Comparison of ENCODE assay signal across 10 mouse cellular contexts in the genomic region with DNA sequence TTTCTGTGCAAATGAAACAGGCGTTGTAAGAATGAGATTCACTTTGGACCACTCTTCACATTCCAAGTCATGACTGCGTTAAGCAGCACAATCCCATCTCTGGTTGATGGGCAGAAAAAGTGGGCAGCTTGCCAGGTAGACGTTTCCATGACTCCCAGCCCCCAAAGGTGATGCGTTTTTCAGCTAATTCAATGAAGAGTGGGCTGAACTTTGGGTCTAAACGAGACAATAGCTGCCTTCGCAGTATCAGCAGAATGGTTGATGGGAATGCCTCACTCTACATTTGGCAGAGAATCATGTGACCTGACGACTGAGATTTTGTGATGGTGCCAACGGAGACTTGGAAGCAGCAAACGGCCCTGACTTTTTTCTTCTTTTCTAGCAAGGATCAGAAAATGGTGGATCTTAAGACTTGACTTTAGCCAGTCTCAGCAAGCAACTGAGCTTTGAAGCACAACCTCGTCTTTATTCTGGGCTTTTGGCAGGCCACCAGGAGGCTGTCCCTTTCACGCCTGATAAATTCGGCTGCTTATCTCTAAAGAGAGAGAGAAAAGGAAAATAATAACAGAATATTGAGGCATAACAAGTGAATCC. TPM values are rescaled to one million over a fixed set of nuclear protein-coding genes. Genes with fewer than 3 reads are reported as not detected.
DNase-seq lines count a peak whose midpoint lies in the region; ATAC-seq lines count a peak whose summit lies in the region.
"Had no signal": no experiment of that assay in that cellular context is flagged by ENCODE, and none has a peak within 500 bp of the region (broad histone marks: within the 10 kb centered on the region; RNA-seq: fewer than 3 reads in every experiment).

No protein-coding gene starts in this region.

- H3K9ac ChIP-seq in embryonic facial prominence, embryonic 15.5 days, result no peak overlapping the region
- H3K9ac ChIP-seq in heart, embryonic 12.5 days, result no peak overlapping the region
- no peak overlapping the region for H3K9ac ChIP-seq in lung, embryonic 15.5 days

- 0 out of 2 replicates have a peak, but pooled peaks cover 4% of the 10 kb centered on the region for H3K36me3 ChIP-seq in embryonic facial prominence, embryonic 15.5 days
- 0 out of 2 replicates have a peak, but pooled peaks cover 9% of the 10 kb centered on the region for H3K36me3 ChIP-seq in heart, embryonic 12.5 days
- H3K36me3 ChIP-seq in lung, embryonic 15.5 days, result no peaks in the 10 kb centered on the region

- H3K27me3 ChIP-seq in embryonic facial prominence, embryonic 15.5 days, result no peaks in the 10 kb centered on the region
- no peaks in the 10 kb centered on the region for H3K27me3 ChIP-seq in heart, embryonic 12.5 days (replicated peaks)
- no peaks in the 10 kb centered on the region for H3K27me3 ChIP-seq in lung, embryonic 15.5 days

- H3K4me1 ChIP-seq in embryonic facial prominence, embryonic 15.5 days, result peaks cover 13% of the 10 kb centered on the region
- peaks cover 14% of the 10 kb centered on the region for H3K4me1 ChIP-seq in heart, embryonic 12.5 days (replicated peaks)
- 0 out of 2 replicates have a peak, but pooled peaks cover 10% of the 10 kb centered on the region for H3K4me1 ChIP-seq in lung, embryonic 15.5 days

- no peaks in the 10 kb centered on the region for H3K9me3 ChIP-seq in embryonic facial prominence, embryonic 15.5 days (replicated peaks)
- no peaks in the 10 kb centered on the region for H3K9me3 ChIP-seq in heart, embryonic 12.5 days (replicated peaks)
- H3K9me3 ChIP-seq in lung, embryonic 15.5 days, result no peaks in the 10 kb centered on the region

- peak overlapping the region; percentile 36 for H3K4me2 ChIP-seq in embryonic facial prominence, embryonic 15.5 days (replicated peaks)
- peak overlapping the region; percentile 44 for H3K4me2 ChIP-seq in heart, embryonic 12.5 days
- H3K4me2 ChIP-seq in lung, embryonic 15.5 days, result peak overlapping the region; percentile 51

- peak; percentile 14 for DNase-seq in embryo, embryonic 10.5 days (ENCODE audit: low spot score)
- DNase-seq in embryo, embryonic 9.5 days (ENCODE audit: extremely low spot score), result no peak
- peak; percentile 59 to 82 for DNase-seq in kidney, postnatal 36 days
- peak; percentile 55 for DNase-seq in retina, postnatal 1 day
- DNase-seq in spleen, postnatal 10 days (ENCODE audit: low spot score in 2 of 2), result no peak

- WGBS in embryonic facial prominence, embryonic 15.5 days, result 36% methylated on average over 12 of the region's 12 CpGs
- WGBS in heart, embryonic 12.5 days, result 24% methylated on average over 12 of the region's 12 CpGs
- 22% methylated on average over 12 of the region's 12 CpGs for WGBS in lung, embryonic 15.5 days

- H3K27ac ChIP-seq in embryonic facial prominence, embryonic 15.5 days (replicated peaks), result peak overlapping the region; percentile 83
- H3K27ac ChIP-seq in heart, embryonic 12.5 days (ENCODE audit: poor library complexity, severe bottlenecking), result peak overlapping the region; percentile 39; the same call in 1 of the 2 replicates
- H3K27ac ChIP-seq in lung, embryonic 15.5 days, result peak overlapping the region; percentile 80

- H3K4me3 ChIP-seq in embryonic facial prominence, embryonic 15.5 days (replicated peaks), result peak overlapping the region; percentile 3; the same call in 1 of the 2 replicates
- no peak overlapping the region for H3K4me3 ChIP-seq in heart, embryonic 12.5 days
- peak overlapping the region; percentile 24 for H3K4me3 ChIP-seq in lung, embryonic 15.5 days
- H3K4me3 ChIP-seq: erythroblast, embryonic 14.5 days had no signal

- ATAC-seq in embryonic facial prominence, embryonic 15.5 days (ENCODE audit: insufficient number of reproducible peaks, low FRiP score, low TSS enrichment, low read depth), result peak; percentile 7; the same call in 1 of the 2 replicates
- ATAC-seq in heart, embryonic 12.5 days (ENCODE audit: insufficient number of reproducible peaks, low FRiP score), result peak; percentile 25
- peak; percentile 86; the same call in 1 of the 2 replicates for ATAC-seq in lung, embryonic 15.5 days (ENCODE audit: borderline replicate concordance, extremely low read depth, low FRiP score, low TSS enrichment)

RNA-seq across cellular contexts. Expression of gene Gm11146, which starts 8.0 kb away (rescaled TPM):
- not detected in 2 replicates for polyA plus RNA-seq in embryonic facial prominence, embryonic 15.5 days (2015; fragmentation: Nextera tagmentation; extraction: Ambion mirVana)
- not detected in 2 replicates for polyA plus RNA-seq in heart, embryonic 12.5 days (2016; fragmentation: Nextera tagmentation; extraction: Ambion mirVana)
- polyA plus RNA-seq in lung, embryonic 15.5 days (2015; fragmentation: Nextera tagmentation; extraction: Ambion mirVana), result not detected in 2 replicates
- polyA plus RNA-seq: erythroblast, embryonic 14.5 days; stomach, embryonic 14.5 days had no signal

Comparison
In these comparisons a context has a peak if more than half of its experiments do, and no peak if none do; other contexts are left out.
1. DNase-seq: peak in embryo, embryonic 10.5 days (single experiment), kidney, postnatal 36 days (2 of 2) and retina, postnatal 1 day (single experiment); none in embryo, embryonic 9.5 days (single experiment) and spleen, postnatal 10 days (0 of 2).
2. ATAC-seq: peak in every context shown above with its lines; median percentile 86 in lung, embryonic 15.5 days; 25 in heart, embryonic 12.5 days; 7 in embryonic facial prominence, embryonic 15.5 days.
3. Peak in every context shown above with its lines, with median percentiles within 50 percentile points of each other: H3K27ac ChIP-seq and H3K4me2 ChIP-seq.